Mouse (Mus musculus): ENCODE data around the gene Rbm18. TPM values are rescaled to one million over a fixed set of nuclear protein-coding genes. Genes with fewer than 3 reads are reported as not detected.
A peak's percentile ranks its signal among the peaks of the same experiment; 100 is the strongest.

The Rbm18 gene
- polyA plus RNA-seq, 1 experiment from 2014 or later, result 122 TPM

GRCm38 (mm10) chr2:36127973-36128372, 8.6 kb downstream of the Rbm18 start:
- no peak for DNase-seq (ENCODE audit: low spot score)
- WGBS, result 79% methylated on average over 4 of the region's 4 CpGs
- H3K4me2 ChIP-seq (ENCODE audit: low read depth), result no peak overlapping the region
- H3K4me1 ChIP-seq (ENCODE audit: control insufficient read depth, insufficient read depth, low read length), result no peaks in the 10 kb centered on the region
- no peak overlapping the region for H3K9ac ChIP-seq (ENCODE audit: low read length)
- no peak overlapping the region for H3K27ac ChIP-seq (ENCODE audit: low read depth, low read length)
- no peak for ATAC-seq (ENCODE audit: insufficient read depth, low FRiP score, low TSS enrichment)
- H3K27me3 ChIP-seq (ENCODE audit: control insufficient read depth, insufficient read depth, low read length), result no peaks in the 10 kb centered on the region
- peaks cover 2% of the 10 kb centered on the region; the same call in 1 of the 2 replicates for H3K36me3 ChIP-seq (ENCODE audit: control insufficient read depth, insufficient read depth, low read length)
- H3K9me3 ChIP-seq (ENCODE audit: control insufficient read depth, low read length), result no peaks in the 10 kb centered on the region
- H3K4me3 ChIP-seq (ENCODE audit: low read depth, low read length), result no peak overlapping the region

GRCm38 (mm10) chr2:36126795-36127429, 9.7 kb downstream of the Rbm18 start:
- 92% methylated on average over 9 of the region's 9 CpGs for WGBS
- no peaks in the 10 kb centered on the region for H3K27me3 ChIP-seq (ENCODE audit: control insufficient read depth, insufficient read depth, low read length)
- H3K27ac ChIP-seq (ENCODE audit: low read depth, low read length), result no peak overlapping the region
- DNase-seq (ENCODE audit: low spot score) (no peak), ATAC-seq (ENCODE audit: insufficient read depth, low FRiP score, low TSS enrichment) (no peak)
- H3K9ac ChIP-seq (ENCODE audit: low read length), result no peak overlapping the region
- H3K4me3 ChIP-seq (ENCODE audit: low read depth, low read length), result no peak overlapping the region
- H3K4me2 ChIP-seq (ENCODE audit: low read depth), result no peak overlapping the region
- H3K36me3 ChIP-seq (ENCODE audit: control insufficient read depth, insufficient read depth, low read length), result peaks cover 4% of the 10 kb centered on the region
- H3K4me1 ChIP-seq (ENCODE audit: control insufficient read depth, insufficient read depth, low read length), result no peaks in the 10 kb centered on the region
- H3K9me3 ChIP-seq (ENCODE audit: control insufficient read depth, low read length), result no peaks in the 10 kb centered on the region

- Histone ChIP-seq H3K36me3 (ENCODE audit: control insufficient read depth, insufficient read depth, low read length) (peaks cover 2% of the 10 kb centered on the region; the same call in 1 of the 2 replicates), H3K27ac (ENCODE audit: low read depth, low read length) (no peak overlapping the region), H3K9ac (ENCODE audit: low read length) (no peak overlapping the region), H3K4me3 (ENCODE audit: low read depth, low read length) (no peak overlapping the region), H3K27me3 (ENCODE audit: control insufficient read depth, insufficient read depth, low read length) (peaks cover 22% of the 10 kb centered on the region), H3K9me3 (ENCODE audit: control insufficient read depth, low read length) (no peaks in the 10 kb centered on the region), H3K4me1 (ENCODE audit: control insufficient read depth, insufficient read depth, low read length) (no peaks in the 10 kb centered on the region), H3K4me2 (ENCODE audit: low read depth) (no peak overlapping the region)
- ATAC-seq (ENCODE audit: insufficient read depth, low FRiP score, low TSS enrichment) (no peak), DNase-seq (ENCODE audit: low spot score) (no peak)
- 77% methylated on average over 3 of the region's 3 CpGs for WGBS
These were observed 23.9 kb downstream of the Rbm18 start for GRCm38 (mm10) chr2:36112632-36113031.

GRCm38 (mm10) chr2:36108615-36109014, 28.0 kb downstream of the Rbm18 start:
- no peak overlapping the region for H3K4me2 ChIP-seq (ENCODE audit: low read depth)
- H3K9me3 ChIP-seq (ENCODE audit: control insufficient read depth, low read length), result no peaks in the 10 kb centered on the region
- 7% methylated on average over 7 of the region's 7 CpGs for WGBS
- peaks cover 62% of the 10 kb centered on the region for H3K27me3 ChIP-seq (ENCODE audit: control insufficient read depth, insufficient read depth, low read length)
- no peak for DNase-seq (ENCODE audit: low spot score)
- H3K27ac ChIP-seq (ENCODE audit: low read depth, low read length), result no peak overlapping the region
- no peak overlapping the region for H3K4me3 ChIP-seq (ENCODE audit: low read depth, low read length)
- ATAC-seq (ENCODE audit: insufficient read depth, low FRiP score, low TSS enrichment), result no peak
- H3K9ac ChIP-seq (ENCODE audit: low read length), result no peak overlapping the region
- H3K36me3 ChIP-seq (ENCODE audit: control insufficient read depth, insufficient read depth, low read length), result no peaks in the 10 kb centered on the region
- peaks cover 12% of the 10 kb centered on the region; the same call in 1 of the 2 replicates for H3K4me1 ChIP-seq (ENCODE audit: control insufficient read depth, insufficient read depth, low read length)

- peaks cover 95% of the 10 kb centered on the region for H3K27me3 ChIP-seq (ENCODE audit: control insufficient read depth, insufficient read depth, low read length)
- peak; percentile 40 for DNase-seq (ENCODE audit: low spot score)
- WGBS, result under 1% methylated on average over 51 of the region's 58 CpGs
These were observed 31.4 kb downstream of the Rbm18 start, which contains the start of gene Lhx6 for GRCm38 (mm10) chr2:36104956-36105741. Gene Lhx6, minus strand, starts transcription at chr2:36105408.

GRCm38 (mm10) chr2:36104436-36104955, 32.1 kb downstream of the Rbm18 start:
- Histone ChIP-seq H3K4me1 (ENCODE audit: control insufficient read depth, insufficient read depth, low read length) (peaks cover 15% of the 10 kb centered on the region; the same call in 1 of the 2 replicates), H3K27me3 (ENCODE audit: control insufficient read depth, insufficient read depth, low read length) (peaks cover 97% of the 10 kb centered on the region), H3K27ac (ENCODE audit: low read depth, low read length) (no peak overlapping the region), H3K4me3 (ENCODE audit: low read depth, low read length) (peak overlapping the region; percentile 30), H3K9me3 (ENCODE audit: control insufficient read depth, low read length) (no peaks in the 10 kb centered on the region), H3K4me2 (ENCODE audit: low read depth) (peak overlapping the region; percentile 49), H3K36me3 (ENCODE audit: control insufficient read depth, insufficient read depth, low read length) (no peaks in the 10 kb centered on the region), H3K9ac (ENCODE audit: low read length) (no peak overlapping the region; the same call in 1 of the 2 replicates)
- DNase-seq (ENCODE audit: low spot score) (peak; percentile 64), ATAC-seq (ENCODE audit: insufficient read depth, low FRiP score, low TSS enrichment) (no peak)
- under 1% methylated on average over 32 of the region's 32 CpGs for WGBS

More at GRCm38 (mm10) chr2:36104956-36105741, 31.4 kb downstream of the Rbm18 start, which contains the start of gene Lhx6:
- Histone ChIP-seq H3K4me2 (ENCODE audit: low read depth) (peak within 1 kb of the TSS; percentile 49), H3K4me3 (ENCODE audit: low read depth, low read length) (peak within 1 kb of the TSS; percentile 30), H3K9ac (ENCODE audit: low read length) (peak within 1 kb of the TSS; percentile 22), H3K4me1 (ENCODE audit: control insufficient read depth, insufficient read depth, low read length) (peaks cover 15% of the 10 kb centered on the region; the same call in 1 of the 2 replicates), H3K36me3 (ENCODE audit: control insufficient read depth, insufficient read depth, low read length) (no peaks in the 10 kb centered on the region), H3K27ac (ENCODE audit: low read depth, low read length) (no peak within 1 kb of the TSS), H3K9me3 (ENCODE audit: control insufficient read depth, low read length) (no peaks in the 10 kb centered on the region)
- peak; percentile 43; the same call in 1 of the 2 replicates for ATAC-seq (ENCODE audit: insufficient read depth, low FRiP score, low TSS enrichment)

GRCm38 (mm10) chr2:36103555-36104367, 32.8 kb downstream of the Rbm18 start:
- Histone ChIP-seq H3K27ac (ENCODE audit: low read depth, low read length) (no peak overlapping the region), H3K4me3 (ENCODE audit: low read depth, low read length) (peak overlapping the region; percentile 15), H3K9me3 (ENCODE audit: control insufficient read depth, low read length) (no peaks in the 10 kb centered on the region), H3K27me3 (ENCODE audit: control insufficient read depth, insufficient read depth, low read length) (peaks cover 99% of the 10 kb centered on the region), H3K4me1 (ENCODE audit: control insufficient read depth, insufficient read depth, low read length) (peaks cover 15% of the 10 kb centered on the region; the same call in 1 of the 2 replicates), H3K9ac (ENCODE audit: low read length) (no peak overlapping the region), H3K36me3 (ENCODE audit: control insufficient read depth, insufficient read depth, low read length) (no peaks in the 10 kb centered on the region), H3K4me2 (ENCODE audit: low read depth) (peak overlapping the region; percentile 28)
- WGBS, result under 1% methylated on average over 38 of the region's 38 CpGs
- ATAC-seq (ENCODE audit: insufficient read depth, low FRiP score, low TSS enrichment) (no peak), DNase-seq (ENCODE audit: low spot score) (peak; percentile 59)

- no peaks in the 10 kb centered on the region for H3K9me3 ChIP-seq (ENCODE audit: control insufficient read depth, low read length)
- H3K27me3 ChIP-seq (ENCODE audit: control insufficient read depth, insufficient read depth, low read length), result peaks cover 100% of the 10 kb centered on the region
- no peak overlapping the region for H3K4me3 ChIP-seq (ENCODE audit: low read depth, low read length)
- peak; percentile 40 for DNase-seq (ENCODE audit: low spot score)
- no peak overlapping the region for H3K9ac ChIP-seq (ENCODE audit: low read length)
- H3K27ac ChIP-seq (ENCODE audit: low read depth, low read length), result no peak overlapping the region
- H3K36me3 ChIP-seq (ENCODE audit: control insufficient read depth, insufficient read depth, low read length), result no peaks in the 10 kb centered on the region
- under 1% methylated on average over 21 of the region's 21 CpGs for WGBS
- H3K4me1 ChIP-seq (ENCODE audit: control insufficient read depth, insufficient read depth, low read length), result peaks cover 15% of the 10 kb centered on the region; the same call in 1 of the 2 replicates
- ATAC-seq (ENCODE audit: insufficient read depth, low FRiP score, low TSS enrichment), result no peak
- H3K4me2 ChIP-seq (ENCODE audit: low read depth), result no peak overlapping the region; the same call in 1 of the 2 replicates
These were observed 33.5 kb downstream of the Rbm18 start for GRCm38 (mm10) chr2:36103069-36103554.
